13 mouse cellular contexts compared by ENCODE assay signal in genomic region chr5:50027561-50027960, GRCm38 (mm10). TPM values are rescaled to one million over a fixed set of nuclear protein-coding genes. Genes with fewer than 3 reads are reported as not detected.
DNase-seq lines count a peak whose midpoint lies in the region; ATAC-seq and TF ChIP-seq lines count a peak whose summit lies in the region.
"Had no signal": no experiment of that assay in that cellular context is flagged by ENCODE, and none has a peak within 500 bp of the region (broad histone marks: within the 10 kb centered on the region; RNA-seq: fewer than 3 reads in every experiment).

No protein-coding gene starts in this region.

- no peak for TF ChIP-seq EP300 in liver, postnatal 0 days (IDR thresholded peaks at IDR 0.05; ENCODE audit: low read depth)

- peak overlapping the region; percentile 41; the same call in 1 of the 2 replicates for H3K9ac ChIP-seq in heart, embryonic 12.5 days
- no peak overlapping the region for H3K9ac ChIP-seq in liver, postnatal 0 days (replicated peaks)
- H3K9ac ChIP-seq in liver, embryonic 11.5 days (ENCODE audit: low read depth, low read length): no peak overlapping the region
- H3K9ac ChIP-seq in intestine, embryonic 15.5 days: no peak overlapping the region

- no peak for TF ChIP-seq CTCF in liver, postnatal 0 days (IDR thresholded peaks at IDR 0.05; ENCODE audit: low read depth)

- H3K4me2 ChIP-seq in heart, embryonic 12.5 days: no peak overlapping the region
- H3K4me2 ChIP-seq in liver, postnatal 0 days (ENCODE audit: low read depth, low read length): no peak overlapping the region
- H3K4me2 ChIP-seq in liver, embryonic 11.5 days: no peak overlapping the region
- no peak overlapping the region for H3K4me2 ChIP-seq in intestine, embryonic 15.5 days (replicated peaks)

- no peaks in the 10 kb centered on the region for H3K27me3 ChIP-seq in heart, embryonic 12.5 days (replicated peaks)
- no peaks in the 10 kb centered on the region for H3K27me3 ChIP-seq in liver, postnatal 0 days (ENCODE audit: insufficient read depth, low read length)
- H3K27me3 ChIP-seq in liver, embryonic 11.5 days (replicated peaks; ENCODE audit: control insufficient read depth, insufficient read depth, low read length): no peaks in the 10 kb centered on the region
- H3K27me3 ChIP-seq in intestine, embryonic 15.5 days (replicated peaks): no peaks in the 10 kb centered on the region

- peak overlapping the region; percentile 39 for H3K27ac ChIP-seq in heart, embryonic 12.5 days (ENCODE audit: poor library complexity, severe bottlenecking)
- H3K27ac ChIP-seq in liver, postnatal 0 days (ENCODE audit: low read depth): no peak overlapping the region
- H3K27ac ChIP-seq in liver, embryonic 11.5 days (ENCODE audit: low read depth, low read length): no peak overlapping the region
- 0 out of 2 replicates have a peak overlapping the region, but pooled peaks have one; percentile 28 for H3K27ac ChIP-seq in intestine, embryonic 15.5 days

- no peak overlapping the region for H3K4me3 ChIP-seq in heart, embryonic 12.5 days
- H3K4me3 ChIP-seq in liver, postnatal 0 days (ENCODE audit: low read depth, low read length): no peak overlapping the region
- H3K4me3 ChIP-seq in liver, embryonic 11.5 days (ENCODE audit: low read depth, low read length): no peak overlapping the region
- H3K4me3 ChIP-seq in intestine, embryonic 15.5 days (replicated peaks): no peak overlapping the region

- H3K9me3 ChIP-seq in heart, embryonic 12.5 days (replicated peaks): no peaks in the 10 kb centered on the region
- no peaks in the 10 kb centered on the region for H3K9me3 ChIP-seq in liver, postnatal 0 days (ENCODE audit: low read length)
- no peaks in the 10 kb centered on the region for H3K9me3 ChIP-seq in liver, embryonic 11.5 days (ENCODE audit: control insufficient read depth, low read length)
- H3K9me3 ChIP-seq in intestine, embryonic 15.5 days: no peaks in the 10 kb centered on the region

- peaks cover 19% of the 10 kb centered on the region for H3K36me3 ChIP-seq in heart, embryonic 12.5 days
- H3K36me3 ChIP-seq in liver, postnatal 0 days (replicated peaks; ENCODE audit: insufficient read depth, low read length): 0 out of 2 replicates have a peak, but pooled peaks cover 2% of the 10 kb centered on the region
- H3K36me3 ChIP-seq in liver, embryonic 11.5 days (ENCODE audit: control insufficient read depth, insufficient read depth, low read length): no peaks in the 10 kb centered on the region; the same call in 1 of the 2 replicates
- H3K36me3 ChIP-seq in intestine, embryonic 15.5 days: 0 out of 2 replicates have a peak, but pooled peaks cover 2% of the 10 kb centered on the region

- ATAC-seq in heart, embryonic 12.5 days (ENCODE audit: insufficient number of reproducible peaks, low FRiP score): no peak
- ATAC-seq in liver, postnatal 0 days: 0 out of 2 replicates have a peak, but pooled peaks have one; percentile 49
- no peak for ATAC-seq in liver, embryonic 11.5 days (replicated peaks; ENCODE audit: low FRiP score)
- no peak for ATAC-seq in intestine, embryonic 15.5 days
- no peak for ATAC-seq in megakaryocyte, adult 5-6 weeks (ENCODE audit: poor library complexity, severe bottlenecking)
- ATAC-seq: CD4-positive, CD25-positive, alpha-beta regulatory T cell, adult 4 months had no signal

- no peak for DNase-seq in heart, adult 8-10 months (ENCODE audit: low spot score)
- no peak for DNase-seq in liver, postnatal 0 days
- no peak for DNase-seq in liver, embryonic 11.5 days (ENCODE audit: low spot score)
- DNase-seq in adrenal gland, postnatal 10 days: peak; percentile 66
- no peak for DNase-seq in natural killer cell, adult 2 months (ENCODE audit: low spot score in 2 of 2)
- DNase-seq: gastrocnemius, postnatal 36 days; kidney, postnatal 25 days; left cerebral cortex, postnatal 4 days; right cerebral cortex, postnatal 25 days had no signal

- peaks cover 25% of the 10 kb centered on the region for H3K4me1 ChIP-seq in heart, embryonic 12.5 days (replicated peaks)
- H3K4me1 ChIP-seq in liver, postnatal 0 days (ENCODE audit: insufficient read depth): peaks cover 10% of the 10 kb centered on the region
- H3K4me1 ChIP-seq in liver, embryonic 11.5 days (replicated peaks; ENCODE audit: control insufficient read depth, insufficient read depth, low read length): peaks cover 24% of the 10 kb centered on the region
- H3K4me1 ChIP-seq in intestine, embryonic 15.5 days (replicated peaks): peaks cover 26% of the 10 kb centered on the region

- WGBS in heart, embryonic 12.5 days: 57% methylated on average over 5 of the region's 5 CpGs
- 64% methylated on average over 5 of the region's 5 CpGs for WGBS in liver, postnatal 0 days (ENCODE audit: insufficient replicate concordance)
- 81% methylated on average over 5 of the region's 5 CpGs for WGBS in liver, embryonic 11.5 days
- WGBS in intestine, embryonic 15.5 days: 48% methylated on average over 5 of the region's 5 CpGs

RNA-seq across cellular contexts. Expression of gene Adgra3, which starts 31.2 kb away (rescaled TPM):
- polyA plus RNA-seq in heart, embryonic 12.5 days (2016; fragmentation: Nextera tagmentation; extraction: Ambion mirVana): 25.1 and 28.1 TPM in 2 replicates
- total RNA-seq in heart, adult 8-10 months (2022): 10 to 100 TPM; 14.9 to 23.5 (median 18.4) TPM
- polyA plus RNA-seq in liver, postnatal 0 days (2015; fragmentation: Nextera tagmentation; extraction: Ambion mirVana): 2.3 and 2.7 TPM in 2 replicates
- polyA plus RNA-seq in liver, embryonic 11.5 days (2014; fragmentation: Nextera tagmentation; extraction: Ambion mirVana): 16.1 and 17.7 TPM in 2 replicates
- 10 to 100 TPM; 33.2 to 36.7 TPM for total RNA-seq in adrenal gland, postnatal 10 days (2021)
- polyA plus RNA-seq in intestine, embryonic 15.5 days (2015; fragmentation: Nextera tagmentation; extraction: Ambion mirVana): 19.3 and 19.4 TPM in 2 replicates
- 0.22 and 1.6 TPM in 2 replicates for total RNA-seq in megakaryocyte, adult 5-6 weeks (2015)
- 0.22 and 1.2 TPM in 2 replicates for total RNA-seq in megakaryocyte, adult 5-6 weeks (2017)
- polyA plus RNA-seq: CD4-positive, CD25-positive, alpha-beta regulatory T cell, adult 4 months had no signal

Comparison
In these comparisons a context has a peak if more than half of its experiments do, and no peak if none do; other contexts are left out.
1. H3K27ac ChIP-seq: peak in heart, embryonic 12.5 days (single experiment) and intestine, embryonic 15.5 days (single experiment); none in liver, postnatal 0 days (single experiment) and liver, embryonic 11.5 days (single experiment).